Mouse (Mus musculus) kidney, embryonic 16.5 days (tissue): Measurements from ENCODE around the gene Gm5726. TPM values are rescaled to one million over a fixed set of nuclear protein-coding genes. Genes with fewer than 3 reads are reported as not detected.
"Not testable (repeated sequence)": the region's sequence is repeated elsewhere in the genome, so short reads cannot be mapped to it uniquely, and the experiment has no call there.

Experiments
- ATAC-seq: fragments of 200-750 bp; cut with Nextera tagmentation; 2 replicates; pipeline ENCODE4 v1.8.0; 2017; ENCODE audit warnings: moderate TSS enrichment; ENCODE audit not compliant: low FRiP score, low TSS enrichment
- H3K27ac ChIP-seq: fragments of 300-500 bp; sonication (generic); 2 replicates; pipeline ENCODE4 v1.5.1; 2014; ENCODE audit warnings: low read length
- H3K27me3 ChIP-seq: fragments of 300-500 bp; sonication (generic); 2 replicates; pipeline ENCODE4 v1.6.1; 2014; ENCODE audit warnings: low read length, control low read depth, mixed read lengths; ENCODE audit not compliant: insufficient read depth
- H3K36me3 ChIP-seq: fragments of 300-500 bp; sonication (generic); 2 replicates; pipeline ENCODE4 v1.6.1; 2014; ENCODE audit warnings: low read length, control low read depth, mixed read lengths; ENCODE audit not compliant: insufficient read depth
- H3K4me1 ChIP-seq: fragments of 300-500 bp; sonication (generic); 2 replicates; pipeline ENCODE4 v1.6.1; 2014; ENCODE audit warnings: low read length, control low read depth, mixed read lengths; ENCODE audit not compliant: insufficient read depth
- H3K4me2 ChIP-seq: fragments of 300-500 bp; sonication (generic); replicated peaks from 2 replicates; pipeline ENCODE4 v1.6.1; 2014; ENCODE audit warnings: low read depth, low read length
- H3K4me3 ChIP-seq: fragments of 300-500 bp; sonication (generic); 2 replicates; pipeline ENCODE4 v1.5.1; 2014; ENCODE audit warnings: mild to moderate bottlenecking, low read length
- H3K9ac ChIP-seq: fragments of 300-500 bp; sonication (generic); replicated peaks from 2 replicates; pipeline ENCODE4 v1.6.1; 2014; ENCODE audit warnings: low read length
- H3K9me3 ChIP-seq: fragments of 300-500 bp; sonication (generic); 2 replicates; pipeline ENCODE4 v1.6.1; 2016; ENCODE audit warnings: low read length, control low read depth
- WGBS: fragments of 180-500 bp; shearing (Covaris S2); extraction: QIAGEN DNeasy Blood & Tissue Kit; methylation state at CpG from one replicate; pipeline ENCODE4 v1.1.7; 2014; 5-methylcytosine and 5-hydroxymethylcytosine counted together
- polyA plus RNA-seq: library from polyadenylated mRNA; unstranded; fragments of >200 nt; fragmentation: Nextera tagmentation; extraction: Ambion mirVana; gene quantifications from 2 replicates; pipeline ENCODE4 v1.2.1, GENCODE M21; 2015

Gm5726 gene
- not detected in 2 replicates for polyA plus RNA-seq

DNA sequence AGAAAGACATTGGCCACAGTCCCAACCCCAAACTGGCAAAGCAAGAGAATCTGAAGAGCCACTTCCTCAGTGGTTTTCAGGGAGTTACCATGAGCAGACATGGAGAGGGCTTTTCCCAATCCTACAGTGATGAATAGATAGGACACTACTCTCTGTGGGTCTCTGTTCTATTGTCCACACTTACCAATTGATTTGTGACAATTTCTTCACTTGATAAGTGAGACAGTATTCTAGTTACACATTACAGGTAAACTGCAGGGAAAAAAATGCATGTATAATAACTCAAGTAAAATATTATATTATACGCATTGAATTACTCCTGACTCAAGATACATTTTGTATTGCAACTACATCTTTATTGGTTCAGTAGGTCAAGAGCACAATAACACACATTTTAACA lies at the start of gene Gm5726:
Gene Gm5726, minus strand, starts transcription at position 101 of the 400 bp plus-strand sequence.
- H3K36me3 ChIP-seq, H3K27me3 ChIP-seq, H3K9ac ChIP-seq, ATAC-seq, H3K4me3 ChIP-seq, H3K27ac ChIP-seq, H3K4me2 ChIP-seq, H3K4me1 ChIP-seq, H3K9me3 ChIP-seq: not testable (repeated sequence)
- WGBS, result no CpG with 5 or more reads among the region's 1 CpGs

DNA sequence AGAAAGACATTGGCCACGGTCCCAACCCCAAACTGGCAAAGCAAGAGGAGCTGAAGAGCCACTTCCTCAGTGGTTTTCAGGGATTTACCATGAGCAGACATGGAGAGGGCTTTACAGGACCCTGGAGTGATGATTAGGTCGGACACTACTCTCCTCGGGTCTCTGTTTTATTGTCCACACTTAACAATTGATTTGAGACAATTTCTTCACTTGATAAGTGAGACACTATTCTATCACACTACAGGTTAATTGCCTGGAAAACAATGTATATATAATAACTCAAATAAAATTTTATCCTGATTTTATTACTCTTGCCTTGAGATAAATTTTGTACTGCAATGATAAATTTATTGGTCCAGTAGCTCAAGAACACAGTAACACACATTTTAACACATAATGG lies 30.6 kb upstream of the Gm5726 start, which contains the start of gene Gm4141:
Gene Gm4141, minus strand, starts transcription at position 101 of the 400 bp plus-strand sequence.
- not testable (repeated sequence) for H3K9ac ChIP-seq, H3K4me2 ChIP-seq, H3K36me3 ChIP-seq, H3K27ac ChIP-seq, H3K4me3 ChIP-seq, H3K4me1 ChIP-seq, H3K27me3 ChIP-seq, ATAC-seq, H3K9me3 ChIP-seq
- WGBS, result no CpG with 5 or more reads among the region's 3 CpGs

DNA sequence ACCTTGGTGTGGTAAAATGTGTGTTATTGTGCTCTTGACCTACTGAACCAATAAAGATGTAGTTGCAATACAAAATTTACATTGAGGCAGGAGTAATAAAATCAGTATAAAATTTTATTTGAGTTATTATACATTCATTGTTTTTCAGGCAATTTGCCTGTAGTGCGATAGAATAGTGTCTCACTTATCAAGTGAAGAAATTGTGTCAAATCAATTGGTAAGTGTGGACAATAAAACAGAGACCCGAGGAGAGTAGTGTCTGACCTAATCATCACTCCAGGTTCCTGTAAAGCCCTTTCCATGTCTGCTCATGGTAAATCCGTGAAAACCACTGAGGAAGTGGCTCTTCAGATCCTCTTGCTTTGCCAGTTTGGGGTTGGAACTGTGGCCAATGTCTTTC lies 12.0 kb downstream of the Gm5726 start, which contains the start of gene Vmn1r104:
Gene Vmn1r104, plus strand, starts transcription at position 301 of the 400 bp plus-strand sequence.
- not testable (repeated sequence) for H3K4me3 ChIP-seq, H3K27ac ChIP-seq, H3K36me3 ChIP-seq, H3K4me1 ChIP-seq, H3K4me2 ChIP-seq, H3K9ac ChIP-seq, H3K27me3 ChIP-seq, H3K9me3 ChIP-seq, ATAC-seq
- WGBS, result no CpG with 5 or more reads among the region's 3 CpGs

DNA sequence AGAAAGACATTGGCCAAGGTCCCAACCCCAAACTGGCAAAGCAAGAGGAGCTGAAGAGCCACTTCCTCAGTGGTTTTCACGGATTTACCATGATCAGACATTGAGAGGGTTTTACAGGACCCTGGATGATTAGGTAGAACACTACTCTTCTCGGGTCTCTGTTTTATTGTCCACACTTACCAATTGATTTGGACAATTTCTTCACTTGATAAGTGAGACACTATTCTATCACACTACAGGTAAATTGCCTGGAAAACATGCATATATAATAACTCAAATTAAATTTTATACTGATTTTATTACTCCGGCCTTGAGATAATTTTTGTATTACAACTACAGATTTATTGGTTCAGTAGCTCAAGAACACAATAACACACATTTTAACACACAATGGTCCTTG lies 35.1 kb downstream of the Gm5726 start, which contains the start of gene Vmn1r103:
Gene Vmn1r103, minus strand, starts transcription at position 101 of the 400 bp plus-strand sequence.
- H3K4me1 ChIP-seq, H3K9me3 ChIP-seq, H3K4me2 ChIP-seq, H3K4me3 ChIP-seq, ATAC-seq, H3K27me3 ChIP-seq, H3K9ac ChIP-seq, H3K36me3 ChIP-seq, H3K27ac ChIP-seq: not testable (repeated sequence)
- WGBS, result no CpG with 5 or more reads among the region's 3 CpGs

Other genes starting within 250 kb of the Gm5726 start
- not detected in 2 replicates for gene Gm4133, start 211.7 kb downstream of the Gm5726 start, polyA plus RNA-seq
- not detected in 2 replicates for gene Gm5728, start 170.3 kb downstream of the Gm5726 start, polyA plus RNA-seq
- not detected in 2 replicates for gene Vmn1r100, start 127.8 kb downstream of the Gm5726 start, polyA plus RNA-seq
- gene Vmn1r101, start 103.2 kb downstream of the Gm5726 start, polyA plus RNA-seq, result not detected in 2 replicates
- gene Gm10670, start 70.8 kb downstream of the Gm5726 start, polyA plus RNA-seq, result not detected in 2 replicates
- not detected in 2 replicates for gene Vmn1r103, start 35.2 kb downstream of the Gm5726 start, polyA plus RNA-seq
- not detected in 2 replicates for gene Vmn1r104, start 11.9 kb downstream of the Gm5726 start, polyA plus RNA-seq
- gene Gm4141, start 30.5 kb upstream of the Gm5726 start, polyA plus RNA-seq, result not detected in 2 replicates
- not detected in 2 replicates for gene Gm4513, start 53.3 kb upstream of the Gm5726 start, polyA plus RNA-seq
- gene Vmn1r107, start 123.2 kb upstream of the Gm5726 start, polyA plus RNA-seq, result not detected in 2 replicates
- not detected in 2 replicates for gene Vmn1r111, start 157.5 kb upstream of the Gm5726 start, polyA plus RNA-seq
- gene Gm10668, start 184.9 kb upstream of the Gm5726 start, polyA plus RNA-seq, result not detected in 2 replicates
- not detected in 2 replicates for gene Vmn1r112, start 225.4 kb upstream of the Gm5726 start, polyA plus RNA-seq
- not detected in 2 replicates for gene Vmn1r113, start 241.5 kb upstream of the Gm5726 start, polyA plus RNA-seq